Mouse (Mus musculus) megakaryocyte progenitor cell, adult 5-6 weeks (primary cell): ENCODE measurements at regions not wholly inside any gene's neighbourhood (a gene's known extent, or its start where the extent isn't known, plus 50 kb on each side); places are given as distances from the start of the nearest gene placed in this dataset.

Source experiments
- ATAC-seq: replicated peaks from 2 replicates; pipeline ENCODE4 v1.8.0; 2016; ENCODE audit warnings: mild to moderate bottlenecking, moderate TSS enrichment, inconsistent platforms; ENCODE audit not compliant: poor library complexity

- ATAC-seq: 0 out of 2 replicates have a peak, but pooled peaks have one; percentile 17
These were observed 55.7 kb upstream of the Emb start for GRCm38 (mm10) chr13:117152655-117153054.

GRCm38 (mm10) chr13:117143828-117144227 lies 64.5 kb upstream of the Emb start:
- ATAC-seq: peak; percentile 75

- no peak for ATAC-seq
These were observed 65.1 kb upstream of the Emb start for GRCm38 (mm10) chr13:117143255-117143654.

- 0 out of 2 replicates have a peak, but pooled peaks have one; percentile 42 for ATAC-seq
These were observed 74.0 kb upstream of the Emb start for GRCm38 (mm10) chr13:117134352-117134751.

- no peak for ATAC-seq
These were observed 76.2 kb upstream of the Emb start for GRCm38 (mm10) chr13:117132123-117132522.

- ATAC-seq: peak; percentile 68
These were observed 80.4 kb upstream of the Emb start for GRCm38 (mm10) chr13:117127813-117128549.

- ATAC-seq: peak; percentile 38
These were observed 81.1 kb upstream of the Emb start for GRCm38 (mm10) chr13:117127116-117127728.

- ATAC-seq: no peak
These were observed 88.7 kb upstream of the Emb start for GRCm38 (mm10) chr13:117119636-117120035.

GRCm38 (mm10) chr13:117114797-117115196 lies 89.5 kb upstream of the Parp8 start:
- ATAC-seq: peak; percentile 63

- no peak for ATAC-seq
These were observed 87.1 kb upstream of the Parp8 start for GRCm38 (mm10) chr13:117112424-117112823.

- no peak for ATAC-seq
These were observed 79.9 kb upstream of the Parp8 start for GRCm38 (mm10) chr13:117105151-117105660.

GRCm38 (mm10) chr13:117094773-117095172 lies 69.4 kb upstream of the Parp8 start:
- ATAC-seq: peak; percentile 68

GRCm38 (mm10) chr13:117088629-117089028 lies 63.3 kb upstream of the Parp8 start:
- ATAC-seq: no peak

GRCm38 (mm10) chr13:117082758-117083157 lies 57.4 kb upstream of the Parp8 start:
- ATAC-seq: no peak

- no peak for ATAC-seq
These were observed 54.0 kb upstream of the Parp8 start for GRCm38 (mm10) chr13:117079316-117079715.
